Mouse (Mus musculus): ENCODE data around the gene Clic1.

Gene Clic1

DNA sequence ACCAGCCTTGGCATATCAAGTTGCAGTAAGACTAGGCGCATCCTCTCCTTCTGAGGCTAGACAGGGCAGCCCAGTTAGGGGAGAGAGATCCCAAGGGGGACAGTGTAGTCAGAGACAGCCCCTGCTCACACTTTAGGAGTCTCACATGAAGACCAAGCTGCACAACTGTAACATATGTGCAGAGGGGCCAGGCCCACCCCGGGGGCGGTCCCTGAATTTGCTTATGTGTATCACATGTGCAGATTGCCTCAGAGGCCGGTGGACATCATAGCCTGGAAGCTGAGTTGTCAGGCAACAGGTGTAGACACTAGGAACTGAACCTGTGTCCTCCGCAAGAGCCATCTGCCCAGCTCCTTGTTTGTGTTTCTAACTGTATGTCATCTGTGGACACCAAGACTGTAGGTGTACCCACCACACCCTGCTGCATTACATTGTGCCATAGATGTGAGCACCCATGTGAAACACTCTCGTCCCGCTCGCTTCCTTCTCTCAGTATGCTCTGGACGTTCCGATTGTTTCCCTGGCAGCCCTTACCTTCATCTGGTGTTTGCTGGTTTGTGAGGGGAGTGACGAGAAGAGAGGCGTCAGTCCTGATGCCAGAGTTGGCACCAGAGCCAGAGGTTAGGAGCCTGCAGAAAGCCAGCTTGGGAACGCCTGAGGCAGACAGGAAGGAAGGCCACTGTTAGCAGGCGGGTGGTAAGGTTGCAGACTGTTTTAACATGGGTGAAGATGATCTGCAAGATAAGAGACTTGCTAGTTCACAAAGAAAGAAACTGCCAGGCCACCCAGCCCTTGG is 42.8 kb downstream of the Clic1 start:
- DNase-seq: peak; percentile 57

DNA sequence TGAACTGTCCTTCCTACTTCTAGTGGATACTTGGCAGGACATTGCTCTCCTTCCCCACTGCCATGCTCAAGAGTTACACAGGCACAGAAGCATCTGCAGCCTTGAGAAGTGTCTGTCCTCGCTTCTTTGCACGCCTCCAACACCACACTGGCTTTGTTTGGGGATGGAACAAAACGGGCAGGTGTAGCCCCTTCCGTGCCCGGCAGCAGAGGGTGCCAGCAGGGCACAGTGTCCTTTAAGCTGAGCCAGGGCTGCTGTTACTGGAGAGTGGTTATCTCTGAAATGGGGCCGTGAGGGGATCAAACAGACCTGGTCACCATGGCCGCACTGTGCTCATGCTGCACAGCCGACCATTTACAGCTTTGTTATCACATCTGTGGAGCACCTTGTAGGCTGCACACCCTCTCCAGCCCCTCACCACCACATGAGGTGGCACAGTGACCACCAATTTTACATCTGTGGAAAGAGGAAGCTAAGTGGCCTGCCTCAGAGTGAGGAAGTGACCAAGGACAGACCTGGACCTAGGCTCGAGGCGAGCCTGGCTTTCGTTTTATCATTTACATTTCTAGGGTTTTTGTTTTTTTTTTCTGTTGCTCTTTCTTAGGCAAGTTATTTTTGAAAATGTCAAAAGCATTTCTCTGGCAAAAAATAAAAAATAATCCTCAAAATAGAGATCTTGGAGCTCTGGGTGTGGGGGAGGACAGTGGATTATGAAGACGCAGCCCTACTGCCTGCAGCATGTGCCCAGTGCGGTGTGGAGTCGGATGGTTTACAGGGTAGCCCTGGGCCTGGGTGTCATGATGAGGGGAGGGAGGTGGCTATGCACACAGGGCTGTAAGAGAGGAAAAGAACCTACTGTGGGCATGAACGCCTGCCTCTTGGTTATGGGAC is 45.0 kb downstream of the Clic1 start:
- DNase-seq: no peak

DNA sequence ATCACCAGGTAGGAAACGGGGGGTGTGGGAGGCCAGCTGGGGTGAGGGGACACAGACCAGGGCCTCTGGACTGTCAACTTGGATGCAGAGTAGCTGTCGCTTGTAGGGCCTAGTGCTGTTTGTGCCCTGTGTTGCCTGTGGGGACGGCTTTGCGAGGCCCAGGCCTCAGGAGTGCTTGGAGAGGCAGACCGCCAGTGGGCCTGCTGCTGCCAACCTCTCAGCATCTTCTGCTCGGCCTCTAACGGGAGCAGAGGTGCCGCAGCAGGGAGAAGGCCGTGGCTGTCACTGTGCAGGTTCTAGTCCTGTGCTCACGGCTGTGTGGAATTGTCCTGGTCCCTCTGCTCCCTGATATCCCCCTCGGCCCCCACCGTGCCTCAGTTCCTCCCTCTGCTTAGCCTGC is 46.8 kb downstream of the Clic1 start:
- DNase-seq: no peak

DNA sequence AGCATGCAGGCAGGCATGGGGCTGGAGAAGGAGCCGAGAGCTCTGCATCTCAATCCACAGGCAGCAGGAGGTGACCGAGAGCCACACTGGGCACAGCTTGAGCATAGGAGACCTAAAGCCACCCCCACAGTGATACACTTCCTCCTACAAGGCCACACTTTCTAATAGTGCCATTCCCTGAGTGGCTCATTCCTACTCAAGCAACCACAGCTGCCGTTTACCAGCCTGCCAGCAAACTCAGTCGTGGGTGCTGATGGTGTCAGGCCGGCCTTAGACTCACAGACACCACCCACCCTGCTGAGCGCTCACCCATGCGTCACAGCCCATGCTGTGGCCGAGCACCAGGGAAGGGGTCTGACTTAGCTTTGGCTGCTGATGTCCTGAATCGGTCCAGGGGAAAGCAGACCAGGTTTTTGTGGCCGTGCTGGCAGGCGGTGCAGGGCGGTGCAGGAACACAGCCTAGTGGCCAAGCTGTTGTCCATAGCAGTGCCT is 47.4 kb downstream of the Clic1 start:
- DNase-seq: peak; percentile 48

DNA sequence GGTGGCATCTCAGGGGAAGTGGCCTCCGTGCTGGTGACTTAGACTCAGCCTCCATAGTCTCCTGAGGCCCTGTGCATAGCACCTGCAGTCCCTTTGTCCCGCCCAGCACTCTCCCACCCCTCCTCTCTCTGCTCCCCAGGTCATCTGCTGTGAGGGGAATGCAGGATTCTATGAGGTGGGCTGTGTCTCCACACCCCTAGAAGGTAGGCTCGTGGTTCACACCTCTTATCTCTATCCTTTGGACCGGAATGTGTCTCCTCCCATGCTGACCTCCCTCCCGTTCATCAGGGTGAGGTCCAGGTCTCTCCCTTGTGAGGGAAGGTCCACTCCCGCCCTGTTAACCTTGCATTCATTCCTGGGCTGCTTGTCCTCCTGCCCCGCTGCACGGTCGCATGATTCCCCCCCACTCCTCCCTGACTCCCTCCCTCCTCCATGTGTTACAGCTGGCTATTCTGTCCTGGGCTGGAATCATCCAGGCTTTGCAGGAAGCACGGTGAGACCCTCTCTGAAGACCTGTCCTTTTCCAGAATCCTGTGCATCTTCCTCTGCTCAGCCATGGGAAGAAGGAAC is 50.5 kb downstream of the Clic1 start:
- DNase-seq: no peak

DNA sequence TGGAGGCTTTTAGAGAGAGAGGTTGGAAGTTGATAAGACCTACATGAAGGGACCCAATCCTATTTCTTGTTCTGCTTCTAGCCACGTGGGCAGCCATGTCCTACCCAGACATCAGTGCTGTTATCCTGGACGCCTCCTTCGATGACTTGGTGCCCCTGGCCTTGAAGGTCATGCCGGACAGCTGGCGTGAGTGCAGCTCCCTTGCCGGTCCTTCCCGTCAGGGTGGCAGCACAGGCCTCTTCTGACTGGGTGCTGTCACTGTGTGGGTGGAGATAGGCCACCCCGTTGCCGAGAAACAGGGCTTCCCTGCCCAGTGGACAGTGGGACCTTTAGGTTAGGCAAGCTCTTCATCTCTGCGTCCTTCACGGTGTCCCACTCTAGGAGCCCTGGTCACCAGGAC is 51.4 kb downstream of the Clic1 start:
- DNase-seq: no peak

DNA sequence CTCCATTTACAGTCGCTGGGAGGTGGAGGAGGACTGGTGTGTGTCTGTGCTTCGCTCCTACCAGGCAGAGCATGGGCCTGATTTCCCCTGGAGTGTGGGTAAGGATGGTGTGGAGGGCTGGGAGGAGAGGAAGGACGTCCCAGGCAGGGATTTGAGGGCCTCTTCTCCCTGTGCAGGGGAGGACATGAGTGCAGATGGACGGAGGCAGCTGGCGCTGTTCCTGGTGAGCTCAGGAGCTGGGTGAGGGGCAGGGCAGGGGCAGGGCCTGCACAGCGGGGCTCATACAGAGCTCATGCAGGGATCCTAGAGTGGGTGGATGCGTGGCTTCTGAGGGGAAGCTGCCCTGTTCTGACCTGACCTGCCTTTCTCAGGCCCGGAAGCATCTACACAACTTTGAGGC is 52.5 kb downstream of the Clic1 start:
- DNase-seq: no peak

DNA sequence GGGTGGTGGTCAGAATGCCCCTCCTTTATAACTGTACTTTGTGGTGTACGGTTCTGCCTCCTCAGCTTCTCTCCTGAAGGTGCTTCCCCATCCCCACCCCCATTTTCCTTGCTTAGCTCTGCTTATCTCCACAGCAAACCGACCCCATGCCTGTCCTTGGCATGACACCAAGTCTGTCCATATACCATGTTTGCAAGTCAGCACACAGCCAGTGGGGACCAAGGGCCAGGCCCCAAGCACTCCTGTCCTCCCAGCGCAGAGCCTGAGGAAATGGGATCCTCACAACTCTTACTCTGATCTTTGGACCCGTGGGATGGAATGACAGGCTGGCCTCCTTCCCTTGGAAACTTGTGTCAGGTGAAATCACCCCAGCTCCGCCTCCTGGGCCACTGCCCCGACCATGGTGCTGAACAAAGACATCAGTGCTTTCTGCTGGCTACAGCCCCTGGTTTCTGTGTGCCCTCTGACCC is 53.5 kb downstream of the Clic1 start:
- DNase-seq: no peak

DNA sequence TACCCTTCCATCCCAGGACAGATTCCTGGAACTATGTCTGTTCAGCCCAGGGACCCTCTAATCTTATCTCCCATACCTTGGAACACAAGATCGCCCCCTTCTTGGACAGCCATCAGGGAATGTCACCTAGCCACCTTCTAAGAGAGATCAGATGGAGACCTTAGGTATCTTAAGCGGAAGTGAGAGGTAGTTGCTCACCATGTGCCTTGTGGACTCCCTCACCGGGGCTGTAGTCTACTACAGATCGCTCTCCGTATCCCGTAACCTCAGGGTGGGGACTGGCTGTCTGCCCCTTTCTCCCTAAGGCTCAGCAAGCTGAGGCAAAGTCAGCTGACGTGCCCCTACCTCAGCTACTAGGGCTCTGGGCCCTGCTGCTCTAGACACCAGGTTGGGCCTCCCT is 54.3 kb downstream of the Clic1 start:
- DNase-seq: no peak

DNA sequence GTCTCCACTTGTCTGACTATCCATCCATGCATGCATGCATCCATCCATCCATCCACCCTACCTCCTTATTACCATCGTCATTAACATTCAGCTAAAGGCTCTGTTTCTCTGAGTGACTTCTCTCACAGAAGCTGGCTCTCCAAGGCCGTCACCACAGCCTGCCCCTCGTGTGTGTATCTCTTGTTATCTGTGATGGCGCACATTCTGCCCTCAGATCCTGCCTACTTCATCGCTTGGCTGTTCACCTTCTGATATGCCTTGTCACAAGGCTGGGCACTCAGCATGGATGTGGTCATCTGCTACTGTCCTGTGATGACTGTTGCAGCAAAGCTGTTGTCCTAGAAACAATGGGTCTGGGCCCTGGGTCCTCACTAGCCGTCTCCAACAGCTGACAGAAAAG is 55.0 kb downstream of the Clic1 start:
- no peak for DNase-seq

DNA sequence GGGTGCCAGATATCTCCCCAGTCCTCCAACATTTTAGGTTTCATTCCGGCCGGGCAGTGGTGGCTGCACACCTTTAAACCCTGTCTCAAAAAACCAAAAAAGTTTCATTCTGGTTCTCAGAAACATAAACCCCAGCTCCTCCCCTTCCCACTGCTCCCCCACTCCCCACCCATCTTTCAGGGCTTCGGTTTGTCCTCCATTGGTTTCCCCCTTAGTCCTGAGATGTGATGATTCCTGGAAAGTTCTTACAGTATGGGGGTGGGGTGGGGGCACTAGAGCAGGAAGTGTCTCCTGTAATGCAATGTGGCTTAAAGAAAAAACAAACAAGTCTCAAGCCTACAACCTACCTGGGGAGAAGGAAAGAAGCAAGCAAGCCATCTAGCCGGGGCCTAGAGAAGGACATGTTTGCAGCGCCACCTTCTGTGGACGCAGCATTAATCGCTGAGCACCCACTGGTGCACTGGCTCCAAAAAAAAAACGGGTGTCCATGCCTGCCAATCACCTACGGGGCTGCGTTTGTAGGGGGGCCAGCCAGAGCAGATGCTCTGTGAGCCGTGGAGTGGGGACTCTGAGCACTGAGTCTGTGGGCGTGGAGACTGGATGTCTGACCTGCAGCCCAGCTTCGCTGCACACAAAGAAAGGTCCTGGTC is 56.1 kb downstream of the Clic1 start:
- DNase-seq: peak; percentile 61

DNA sequence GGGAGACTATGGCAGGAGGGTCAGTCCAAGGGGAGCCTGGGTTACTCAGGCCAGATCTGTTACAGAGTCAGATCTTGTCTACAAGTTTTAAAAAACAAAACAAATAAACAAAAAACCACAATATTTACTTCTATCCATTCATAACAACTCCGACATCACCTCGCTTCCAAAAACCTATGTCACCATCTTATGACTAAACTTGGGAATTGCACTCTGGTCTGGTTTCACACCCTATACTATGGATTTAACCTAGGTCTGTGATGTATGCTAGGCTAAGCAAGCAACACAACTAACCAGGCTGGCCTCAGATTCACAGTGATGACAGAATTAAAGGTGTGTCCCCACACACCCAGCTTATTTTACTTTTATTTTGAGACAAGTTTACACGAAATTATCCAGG is 56.8 kb downstream of the Clic1 start:
- no peak for DNase-seq

DNA sequence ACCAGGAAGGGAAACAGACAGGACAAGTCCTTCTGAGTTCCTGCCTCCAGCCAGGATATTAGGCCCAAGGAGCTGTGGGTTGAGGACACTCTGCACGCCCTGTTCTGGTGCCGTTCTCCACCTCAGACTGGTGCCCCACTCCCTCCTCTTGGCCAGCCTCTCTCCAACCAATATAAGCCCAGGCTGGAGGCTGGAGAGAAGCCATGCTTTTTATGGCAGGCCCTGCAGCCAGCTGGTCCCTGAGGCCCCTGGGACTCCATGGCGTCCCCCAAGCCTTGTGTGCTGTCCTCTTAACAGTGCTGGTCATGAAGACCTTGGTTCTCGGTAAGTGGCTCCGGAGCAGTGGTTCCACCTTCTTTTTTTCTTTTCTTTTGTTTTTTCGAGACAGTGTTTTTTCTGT is 58.3 kb downstream of the Clic1 start, which contains the start of gene Ly6g5c:
TSS of gene Ly6g5c (plus strand) at position 183 of the 400 bp plus-strand sequence.
- DNase-seq: no peak

Measured in lung, postnatal 36 days (tissue).